Mouse (Mus musculus): ENCODE measurements around the gene Shmt1. TPM values are rescaled to one million over a fixed set of nuclear protein-coding genes. Genes with fewer than 3 reads are reported as not detected.
"Not testable (repeated sequence)": the region's sequence is repeated elsewhere in the genome, so short reads cannot be mapped to it uniquely, and the experiment has no call there.

Shmt1 gene
- 108 and 115 TPM in 2 replicates for polyA plus RNA-seq (2015; fragmentation: Nextera tagmentation; extraction: Ambion mirVana)

- not testable (repeated sequence) for ATAC-seq; H3K36me3 ChIP-seq; H3K9me3 ChIP-seq; H3K27me3 ChIP-seq (replicated peaks)
- 33% methylated on average over 6 of the region's 6 CpGs for WGBS
- H3K4me2 ChIP-seq (replicated peaks), result peak within 1 kb of the TSS; percentile 91
- H3K27ac ChIP-seq, result peak within 1 kb of the TSS; percentile 73
- peak within 1 kb of the TSS; percentile 49 for H3K9ac ChIP-seq
- peak within 1 kb of the TSS; percentile 53 for H3K4me3 ChIP-seq (replicated peaks)
- peaks cover 19% of the 10 kb centered on the region for H3K4me1 ChIP-seq (replicated peaks)
Measured at GRCm38 (mm10) chr11:60811618-60812017, at the start of gene Shmt1. Gene Shmt1, minus strand, starts transcription at chr11:60811718.

GRCm38 (mm10) chr11:60856587-60856986, 45.1 kb upstream of the Shmt1 start:
- no peak overlapping the region for H3K9ac ChIP-seq
- ATAC-seq, result no peak
- 54% methylated on average over 3 of the region's 3 CpGs for WGBS
- H3K4me1 ChIP-seq (replicated peaks), result no peaks in the 10 kb centered on the region
- H3K4me3 ChIP-seq (replicated peaks), result no peak overlapping the region
- no peaks in the 10 kb centered on the region for H3K27me3 ChIP-seq (replicated peaks)
- H3K9me3 ChIP-seq, result no peaks in the 10 kb centered on the region
- H3K36me3 ChIP-seq, result peaks cover 14% of the 10 kb centered on the region
- no peak overlapping the region for H3K27ac ChIP-seq
- H3K4me2 ChIP-seq (replicated peaks), result no peak overlapping the region

GRCm38 (mm10) chr11:60845415-60845814, 33.9 kb upstream of the Shmt1 start:
- 78% methylated on average over 5 of the region's 5 CpGs for WGBS
- no peak overlapping the region for H3K4me2 ChIP-seq (replicated peaks)
- no peaks in the 10 kb centered on the region for H3K4me1 ChIP-seq (replicated peaks)
- no peak overlapping the region for H3K9ac ChIP-seq
- H3K4me3 ChIP-seq (replicated peaks), result no peak overlapping the region
- no peak for ATAC-seq
- H3K36me3 ChIP-seq, result peaks cover 7% of the 10 kb centered on the region; the same call in 1 of the 2 replicates
- H3K9me3 ChIP-seq, result no peaks in the 10 kb centered on the region
- H3K27me3 ChIP-seq (replicated peaks), result no peaks in the 10 kb centered on the region
- H3K27ac ChIP-seq, result no peak overlapping the region

- Histone ChIP-seq H3K4me2 (replicated peaks) (no peak overlapping the region), H3K9ac (no peak overlapping the region), H3K4me1 (replicated peaks) (no peaks in the 10 kb centered on the region), H3K36me3 (peaks cover 7% of the 10 kb centered on the region; the same call in 1 of the 2 replicates), H3K27ac (no peak overlapping the region), H3K27me3 (replicated peaks) (no peaks in the 10 kb centered on the region), H3K4me3 (replicated peaks) (no peak overlapping the region), H3K9me3 (no peaks in the 10 kb centered on the region)
- ATAC-seq, result no peak
- 86% methylated on average over 5 of the region's 5 CpGs for WGBS
Measured at GRCm38 (mm10) chr11:60843412-60843811, 31.9 kb upstream of the Shmt1 start.

GRCm38 (mm10) chr11:60841467-60842200, 30.1 kb upstream of the Shmt1 start:
- Histone ChIP-seq H3K9ac (no peak overlapping the region), H3K9me3 (no peaks in the 10 kb centered on the region), H3K4me2 (replicated peaks) (no peak overlapping the region), H3K27me3 (replicated peaks) (no peaks in the 10 kb centered on the region), H3K4me3 (replicated peaks) (no peak overlapping the region), H3K27ac (no peak overlapping the region), H3K36me3 (peaks cover 7% of the 10 kb centered on the region; the same call in 1 of the 2 replicates), H3K4me1 (replicated peaks) (no peaks in the 10 kb centered on the region)
- WGBS, result 83% methylated on average over 12 of the region's 12 CpGs
- ATAC-seq, result no peak

- Histone ChIP-seq H3K36me3 (no peaks in the 10 kb centered on the region), H3K9me3 (no peaks in the 10 kb centered on the region), H3K4me1 (replicated peaks) (no peaks in the 10 kb centered on the region), H3K4me2 (replicated peaks) (no peak overlapping the region), H3K27me3 (replicated peaks) (no peaks in the 10 kb centered on the region), H3K9ac (no peak overlapping the region), H3K27ac (0 out of 2 replicates have a peak overlapping the region, but pooled peaks have one; percentile 25), H3K4me3 (replicated peaks) (no peak overlapping the region)
- ATAC-seq, result peak; percentile 85
- 75% methylated on average over 10 of the region's 10 CpGs for WGBS
Measured at GRCm38 (mm10) chr11:60837644-60838406, 26.3 kb upstream of the Shmt1 start.

GRCm38 (mm10) chr11:60836897-60837296, 25.4 kb upstream of the Shmt1 start:
- WGBS, result 94% methylated on average over 6 of the region's 6 CpGs
- ATAC-seq, result no peak
- no peak overlapping the region for H3K27ac ChIP-seq
- H3K9me3 ChIP-seq, result no peaks in the 10 kb centered on the region
- H3K9ac ChIP-seq, result no peak overlapping the region
- H3K4me3 ChIP-seq (replicated peaks), result no peak overlapping the region
- no peaks in the 10 kb centered on the region for H3K27me3 ChIP-seq (replicated peaks)
- no peaks in the 10 kb centered on the region for H3K4me1 ChIP-seq (replicated peaks)
- no peaks in the 10 kb centered on the region for H3K36me3 ChIP-seq
- no peak overlapping the region for H3K4me2 ChIP-seq (replicated peaks)

GRCm38 (mm10) chr11:60830433-60831052, 19.0 kb upstream of the Shmt1 start, which contains the start of gene Dhrs7b:
Gene Dhrs7b, plus strand, starts transcription at chr11:60830631.
- ATAC-seq, result peak; percentile 98
- Histone ChIP-seq H3K4me3 (replicated peaks) (peak within 1 kb of the TSS; percentile 76), H3K27me3 (replicated peaks) (no peaks in the 10 kb centered on the region), H3K4me1 (replicated peaks) (0 out of 2 replicates have a peak, but pooled peaks cover 4% of the 10 kb centered on the region), H3K27ac (peak within 1 kb of the TSS; percentile 80), H3K9ac (peak within 1 kb of the TSS; percentile 75), H3K9me3 (no peaks in the 10 kb centered on the region), H3K36me3 (no peaks in the 10 kb centered on the region), H3K4me2 (replicated peaks) (peak within 1 kb of the TSS; percentile 83)
- under 1% methylated on average over 34 of the region's 34 CpGs for WGBS

- WGBS, result 26% methylated on average over 2 of the region's 2 CpGs
- no peak for ATAC-seq
- no peak overlapping the region for H3K4me2 ChIP-seq (replicated peaks)
- no peak overlapping the region for H3K9ac ChIP-seq
- no peaks in the 10 kb centered on the region for H3K27me3 ChIP-seq (replicated peaks)
- H3K4me3 ChIP-seq (replicated peaks), result no peak overlapping the region
- no peaks in the 10 kb centered on the region for H3K9me3 ChIP-seq
- no peaks in the 10 kb centered on the region for H3K36me3 ChIP-seq
- 0 out of 2 replicates have a peak, but pooled peaks cover 4% of the 10 kb centered on the region for H3K4me1 ChIP-seq (replicated peaks)
- H3K27ac ChIP-seq, result no peak overlapping the region
Measured at GRCm38 (mm10) chr11:60828903-60829302, 17.4 kb upstream of the Shmt1 start.

GRCm38 (mm10) chr11:60827241-60827945, 15.9 kb upstream of the Shmt1 start:
- no peak overlapping the region for H3K4me3 ChIP-seq (replicated peaks)
- H3K27ac ChIP-seq, result no peak overlapping the region
- H3K36me3 ChIP-seq, result no peaks in the 10 kb centered on the region
- ATAC-seq, result no peak
- no peak overlapping the region for H3K9ac ChIP-seq
- H3K4me2 ChIP-seq (replicated peaks), result no peak overlapping the region
- H3K4me1 ChIP-seq (replicated peaks), result 0 out of 2 replicates have a peak, but pooled peaks cover 4% of the 10 kb centered on the region
- 74% methylated on average over 4 of the region's 4 CpGs for WGBS
- no peaks in the 10 kb centered on the region for H3K9me3 ChIP-seq
- H3K27me3 ChIP-seq (replicated peaks), result no peaks in the 10 kb centered on the region

GRCm38 (mm10) chr11:60826700-60827099, 15.2 kb upstream of the Shmt1 start:
- Histone ChIP-seq H3K27me3 (replicated peaks) (no peaks in the 10 kb centered on the region), H3K4me1 (replicated peaks) (0 out of 2 replicates have a peak, but pooled peaks cover 4% of the 10 kb centered on the region), H3K4me3 (replicated peaks) (no peak overlapping the region), H3K9me3 (no peaks in the 10 kb centered on the region), H3K36me3 (no peaks in the 10 kb centered on the region), H3K4me2 (replicated peaks) (no peak overlapping the region), H3K27ac (no peak overlapping the region), H3K9ac (no peak overlapping the region)
- 53% methylated on average over 1 of the region's 1 CpGs for WGBS
- no peak for ATAC-seq
